Mouse (Mus musculus): Measurements from ENCODE around the gene Erc1.
A peak's percentile ranks its signal among the peaks of the same experiment; 100 is the strongest.

The Erc1 gene

DNA sequence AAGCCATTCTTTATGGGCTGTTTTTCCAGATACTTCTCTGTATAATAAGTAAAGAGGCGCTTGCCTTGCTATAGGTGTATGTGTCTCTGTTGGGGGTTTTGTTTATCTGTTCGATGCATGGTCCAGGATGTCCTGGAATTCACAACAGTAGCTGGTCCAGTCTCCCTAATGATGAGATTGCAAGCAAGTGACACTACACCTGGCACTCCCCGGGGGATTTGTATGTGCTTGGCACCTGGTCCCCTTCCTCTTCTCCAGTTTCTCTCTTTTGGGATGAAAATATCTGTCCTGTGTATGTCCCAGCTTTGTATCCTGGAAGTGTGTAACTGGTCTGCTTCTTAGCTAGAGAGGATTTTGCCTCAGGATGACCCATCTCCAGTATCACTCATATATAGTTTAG lies 1.9 kb upstream of the Erc1 start:
- Histone ChIP-seq H3K9me3 (ENCODE audit: low read length) (no peaks in the 10 kb centered on the region), H3K27me3 (ENCODE audit: insufficient read depth, low read length) (no peaks in the 10 kb centered on the region), H3K36me3 (ENCODE audit: insufficient read depth, low read length) (no peaks in the 10 kb centered on the region), H3K4me3 (replicated peaks; ENCODE audit: low read length) (no peak overlapping the region), H3K4me1 (replicated peaks; ENCODE audit: low read depth, low read length) (peaks cover 36% of the 10 kb centered on the region)
- TF ChIP-seq POU5F1 (IDR thresholded peaks at IDR 0.05; ENCODE audit: borderline replicate concordance, low read length) (no peak), NANOG (IDR thresholded peaks at IDR 0.05; ENCODE audit: borderline replicate concordance, low read length) (no peak), CTCF (conservative IDR thresholded peaks at IDR 0.05; ENCODE audit: low read length) (no peak)

DNA sequence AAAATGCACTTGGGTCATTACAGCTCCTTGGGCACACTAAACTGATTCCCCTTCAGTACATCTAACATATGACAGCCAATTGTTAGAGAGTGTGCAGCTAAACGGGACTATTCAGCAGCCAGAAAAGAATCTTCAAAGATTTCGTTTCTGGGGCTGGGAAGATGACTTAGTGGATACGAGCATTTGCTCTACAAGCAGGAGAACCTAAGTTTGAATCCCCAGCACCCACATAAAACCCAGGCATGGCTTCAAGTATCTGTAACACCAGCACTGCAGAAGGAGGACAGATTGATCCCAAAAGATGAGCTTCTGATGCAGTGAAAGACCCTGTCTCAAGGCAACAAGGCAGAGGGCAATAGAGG lies 1.4 kb upstream of the Erc1 start:
- TF ChIP-seq POU5F1 (IDR thresholded peaks at IDR 0.05; ENCODE audit: borderline replicate concordance, low read length): no peak
- no peak for TF ChIP-seq CTCF (conservative IDR thresholded peaks at IDR 0.05; ENCODE audit: low read length)
- TF ChIP-seq NANOG (IDR thresholded peaks at IDR 0.05; ENCODE audit: borderline replicate concordance, low read length): no peak
- H3K36me3 ChIP-seq (ENCODE audit: insufficient read depth, low read length): no peaks in the 10 kb centered on the region
- peak overlapping the region; percentile 93 for H3K4me3 ChIP-seq (replicated peaks; ENCODE audit: low read length)
- H3K9me3 ChIP-seq (ENCODE audit: low read length): no peaks in the 10 kb centered on the region
- H3K4me1 ChIP-seq (replicated peaks; ENCODE audit: low read depth, low read length): peaks cover 31% of the 10 kb centered on the region
- no peaks in the 10 kb centered on the region for H3K27me3 ChIP-seq (ENCODE audit: insufficient read depth, low read length)

DNA sequence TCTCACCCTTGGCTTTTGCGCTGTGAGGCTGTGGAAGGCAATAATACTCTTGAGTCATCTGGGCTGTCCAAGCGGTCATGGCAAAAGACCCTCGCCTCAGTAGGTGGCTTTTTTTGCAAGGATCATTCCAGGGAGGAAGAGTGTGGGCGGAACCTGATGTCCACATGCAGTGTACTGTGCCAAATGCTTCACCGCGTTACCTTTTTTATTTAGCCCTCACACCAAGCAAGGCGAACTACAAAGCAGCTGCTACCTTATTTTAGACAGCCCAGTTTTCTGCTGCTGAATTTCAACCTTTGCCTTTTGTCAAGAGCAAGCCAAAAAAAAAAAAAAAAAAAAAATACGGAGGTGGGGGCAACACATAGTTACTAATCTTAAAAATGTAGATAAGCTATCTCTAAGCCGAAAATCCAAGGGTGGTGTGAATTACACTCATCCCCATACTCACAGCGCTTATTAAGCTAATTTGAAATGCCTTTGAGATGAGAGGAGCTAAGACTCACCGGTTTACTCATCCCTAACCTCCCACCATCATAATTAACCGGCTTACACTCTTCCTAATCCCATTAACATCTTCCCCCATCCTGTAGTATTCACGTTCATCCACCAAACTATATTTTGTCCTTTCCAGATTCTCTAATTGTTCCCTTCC lies 855 bp upstream of the Erc1 start:
- no peaks in the 10 kb centered on the region for H3K36me3 ChIP-seq (ENCODE audit: insufficient read depth, low read length)
- H3K9me3 ChIP-seq (ENCODE audit: low read length): no peaks in the 10 kb centered on the region
- no peak for TF ChIP-seq CTCF (conservative IDR thresholded peaks at IDR 0.05; ENCODE audit: low read length)
- TF ChIP-seq NANOG (IDR thresholded peaks at IDR 0.05; ENCODE audit: borderline replicate concordance, low read length): no peak
- no peak for TF ChIP-seq POU5F1 (IDR thresholded peaks at IDR 0.05; ENCODE audit: borderline replicate concordance, low read length)
- no peaks in the 10 kb centered on the region for H3K27me3 ChIP-seq (ENCODE audit: insufficient read depth, low read length)
- peaks cover 27% of the 10 kb centered on the region for H3K4me1 ChIP-seq (replicated peaks; ENCODE audit: low read depth, low read length)
- peak overlapping the region; percentile 93 for H3K4me3 ChIP-seq (replicated peaks; ENCODE audit: low read length)

DNA sequence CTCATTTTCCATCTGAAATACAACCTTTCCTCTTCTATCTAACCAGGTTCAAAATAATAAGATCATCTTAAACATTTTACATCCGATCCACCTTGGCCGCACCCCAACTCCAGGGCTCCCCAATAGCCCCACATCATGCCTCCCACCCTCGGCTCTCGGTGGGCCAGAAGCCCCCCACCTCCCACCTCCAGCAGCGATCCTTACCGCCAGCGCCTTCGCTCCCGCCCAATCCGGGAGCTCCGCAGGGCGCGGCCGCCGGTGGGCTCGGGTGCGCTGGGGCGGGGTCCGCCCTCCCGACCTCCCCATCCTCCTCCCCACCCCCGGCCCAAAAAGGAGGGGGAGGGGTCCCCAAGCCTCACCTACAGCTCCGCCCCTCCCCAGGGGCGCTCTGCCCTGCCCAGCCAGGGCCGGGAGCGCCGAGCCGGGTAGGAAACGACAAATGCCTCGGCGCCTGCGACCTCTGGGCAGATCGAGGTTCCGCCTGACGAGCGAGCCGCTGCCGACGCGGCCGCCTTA lies 391 bp downstream of the Erc1 start:
- H3K27me3 ChIP-seq (ENCODE audit: insufficient read depth, low read length): no peaks in the 10 kb centered on the region
- no peak for TF ChIP-seq NANOG (IDR thresholded peaks at IDR 0.05; ENCODE audit: borderline replicate concordance, low read length)
- no peak for TF ChIP-seq POU5F1 (IDR thresholded peaks at IDR 0.05; ENCODE audit: borderline replicate concordance, low read length)
- TF ChIP-seq CTCF (conservative IDR thresholded peaks at IDR 0.05; ENCODE audit: low read length): no peak

DNA sequence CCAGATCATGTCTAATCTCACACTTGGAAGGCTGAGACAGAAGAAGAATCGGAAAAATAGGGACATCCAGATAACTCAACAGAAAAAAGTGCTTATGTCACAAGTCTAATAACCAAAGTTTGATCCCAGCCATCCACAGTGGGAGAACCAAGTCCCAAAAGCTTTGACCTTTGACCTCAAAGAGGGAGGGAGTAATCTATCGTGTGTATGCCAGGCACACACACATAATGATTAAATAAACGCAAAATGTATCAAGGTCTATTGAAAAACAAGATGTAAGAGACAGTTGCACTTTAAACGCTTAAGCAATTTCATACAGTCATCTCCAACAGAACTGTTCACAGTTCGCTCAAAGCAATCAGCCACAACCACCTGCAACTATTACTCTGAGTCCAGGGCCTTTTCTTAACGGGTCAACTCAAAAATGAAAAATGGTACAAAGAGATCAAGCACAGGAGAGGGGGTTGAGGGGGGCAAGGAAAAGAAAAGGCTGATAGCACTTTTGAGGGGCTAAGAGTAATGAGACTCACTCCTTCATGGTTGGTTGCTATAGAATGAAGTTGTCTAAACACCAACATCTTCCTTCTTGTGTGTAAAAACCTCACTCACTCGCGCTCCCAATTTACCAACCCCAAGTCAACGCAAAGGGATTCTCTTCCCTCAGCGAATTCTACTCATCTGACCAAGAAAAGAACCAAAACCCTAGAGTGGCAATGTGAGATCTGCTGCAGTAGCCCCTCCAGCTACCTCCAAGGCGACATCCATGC lies 1.0 kb downstream of the Erc1 start:
- TF ChIP-seq POU5F1 (IDR thresholded peaks at IDR 0.05; ENCODE audit: borderline replicate concordance, low read length) (no peak), CTCF (conservative IDR thresholded peaks at IDR 0.05; ENCODE audit: low read length) (no peak), NANOG (IDR thresholded peaks at IDR 0.05; ENCODE audit: borderline replicate concordance, low read length) (no peak)
- no peaks in the 10 kb centered on the region for H3K9me3 ChIP-seq (ENCODE audit: low read length)
- no peaks in the 10 kb centered on the region for H3K36me3 ChIP-seq (ENCODE audit: insufficient read depth, low read length)
- peak overlapping the region; percentile 93 for H3K4me3 ChIP-seq (replicated peaks; ENCODE audit: low read length)
- no peaks in the 10 kb centered on the region for H3K27me3 ChIP-seq (ENCODE audit: insufficient read depth, low read length)
- peaks cover 24% of the 10 kb centered on the region for H3K4me1 ChIP-seq (replicated peaks; ENCODE audit: low read depth, low read length)

More for the DNA sequence above, 391 bp downstream of the Erc1 start:
- H3K4me1 ChIP-seq (replicated peaks; ENCODE audit: low read depth, low read length): peaks cover 24% of the 10 kb centered on the region
- H3K36me3 ChIP-seq (ENCODE audit: insufficient read depth, low read length): no peaks in the 10 kb centered on the region
- H3K4me3 ChIP-seq (replicated peaks; ENCODE audit: low read length): peak overlapping the region; percentile 93
- H3K9me3 ChIP-seq (ENCODE audit: low read length): no peaks in the 10 kb centered on the region

DNA sequence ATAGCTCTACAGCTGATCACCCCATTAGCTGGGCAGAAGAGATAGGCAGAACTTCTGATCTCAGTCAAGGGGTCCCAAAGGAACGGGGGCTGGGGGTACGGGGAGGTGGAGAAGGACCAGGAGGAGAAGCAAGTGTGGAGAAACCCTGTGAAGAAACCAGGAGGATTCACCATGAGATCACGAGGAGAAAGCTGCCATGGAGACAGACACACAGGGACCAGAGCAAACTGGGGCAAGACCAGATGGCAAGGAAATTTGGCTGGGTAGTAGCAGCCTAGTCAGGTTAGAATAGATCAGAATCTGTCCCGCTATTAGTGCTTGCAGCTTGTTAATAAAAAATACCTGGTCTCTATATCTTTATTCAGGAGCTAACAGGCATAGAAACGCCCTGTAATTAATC lies 18.0 kb downstream of the Erc1 start:
- no peak overlapping the region for H3K4me3 ChIP-seq (replicated peaks; ENCODE audit: low read length)
- TF ChIP-seq NANOG (IDR thresholded peaks at IDR 0.05; ENCODE audit: borderline replicate concordance, low read length) (no peak), CTCF (conservative IDR thresholded peaks at IDR 0.05; ENCODE audit: low read length) (no peak), POU5F1 (IDR thresholded peaks at IDR 0.05; ENCODE audit: borderline replicate concordance, low read length) (no peak)
- H3K36me3 ChIP-seq (ENCODE audit: insufficient read depth, low read length): no peaks in the 10 kb centered on the region
- no peaks in the 10 kb centered on the region for H3K9me3 ChIP-seq (ENCODE audit: low read length)
- H3K27me3 ChIP-seq (ENCODE audit: insufficient read depth, low read length): no peaks in the 10 kb centered on the region
- H3K4me1 ChIP-seq (replicated peaks; ENCODE audit: low read depth, low read length): peaks cover 6% of the 10 kb centered on the region

DNA sequence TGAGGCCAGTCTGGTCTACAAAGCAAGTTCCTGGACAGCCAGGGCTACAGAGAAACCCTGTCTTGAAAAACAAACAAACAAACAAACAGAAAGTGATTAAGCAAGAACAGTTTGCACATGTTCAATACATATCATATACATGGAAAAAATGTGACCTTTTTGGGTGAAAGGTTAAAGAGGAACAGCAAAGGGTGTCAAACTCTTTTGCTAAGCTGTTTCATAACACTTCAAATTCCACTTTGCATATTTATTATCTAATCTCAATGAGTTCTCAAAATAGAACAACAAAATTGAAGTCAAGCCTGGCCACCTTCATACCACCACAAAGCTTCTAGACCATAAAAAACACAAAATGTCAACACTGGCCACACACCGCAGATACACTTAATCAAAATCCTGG lies 19.8 kb downstream of the Erc1 start:
- peaks cover 18% of the 10 kb centered on the region for H3K36me3 ChIP-seq (ENCODE audit: insufficient read depth, low read length)
- no peak overlapping the region for H3K4me3 ChIP-seq (replicated peaks; ENCODE audit: low read length)
- H3K4me1 ChIP-seq (replicated peaks; ENCODE audit: low read depth, low read length): no peaks in the 10 kb centered on the region
- no peak for TF ChIP-seq POU5F1 (IDR thresholded peaks at IDR 0.05; ENCODE audit: borderline replicate concordance, low read length)
- TF ChIP-seq NANOG (IDR thresholded peaks at IDR 0.05; ENCODE audit: borderline replicate concordance, low read length): no peak
- no peak for TF ChIP-seq CTCF (conservative IDR thresholded peaks at IDR 0.05; ENCODE audit: low read length)
- no peaks in the 10 kb centered on the region for H3K27me3 ChIP-seq (ENCODE audit: insufficient read depth, low read length)
- no peaks in the 10 kb centered on the region for H3K9me3 ChIP-seq (ENCODE audit: low read length)

DNA sequence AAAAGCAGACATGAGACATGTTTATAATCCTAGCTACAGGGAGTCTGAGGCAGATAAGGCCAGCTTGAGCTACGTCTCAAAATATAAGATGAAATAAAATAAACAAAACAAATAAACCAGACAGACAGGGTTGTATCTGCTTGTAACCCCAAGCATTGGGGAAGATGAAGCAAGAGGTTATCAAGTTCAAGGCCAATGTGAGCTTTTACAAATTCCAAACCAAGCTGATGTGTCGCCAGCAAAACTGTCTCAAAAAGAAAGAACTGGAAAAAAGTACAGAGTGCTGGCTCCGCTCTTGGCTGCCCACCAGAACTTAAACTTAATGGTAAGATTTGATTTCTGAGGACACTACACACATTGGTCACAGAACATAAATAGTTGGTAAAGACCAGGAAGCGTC lies 21.3 kb downstream of the Erc1 start:
- TF ChIP-seq POU5F1 (IDR thresholded peaks at IDR 0.05; ENCODE audit: borderline replicate concordance, low read length): no peak
- TF ChIP-seq CTCF (conservative IDR thresholded peaks at IDR 0.05; ENCODE audit: low read length): no peak
- TF ChIP-seq NANOG (IDR thresholded peaks at IDR 0.05; ENCODE audit: borderline replicate concordance, low read length): no peak
- peaks cover 23% of the 10 kb centered on the region for H3K36me3 ChIP-seq (ENCODE audit: insufficient read depth, low read length)
- no peaks in the 10 kb centered on the region for H3K27me3 ChIP-seq (ENCODE audit: insufficient read depth, low read length)
- H3K4me3 ChIP-seq (replicated peaks; ENCODE audit: low read length): no peak overlapping the region
- H3K4me1 ChIP-seq (replicated peaks; ENCODE audit: low read depth, low read length): no peaks in the 10 kb centered on the region
- H3K9me3 ChIP-seq (ENCODE audit: low read length): no peaks in the 10 kb centered on the region
